Mouse (Mus musculus): Measurements from ENCODE around the gene Epx.
"Not testable (repeated sequence)": the region's sequence is repeated elsewhere in the genome, so short reads cannot be mapped to it uniquely, and the experiment has no call there.

The Epx gene

GRCm38 (mm10) chr11:87875436-87875835, at the start of gene Epx:
Epx (minus strand) TSS chr11:87875536.
- no peak for DNase-seq (ENCODE audit: low spot score)

DNA sequence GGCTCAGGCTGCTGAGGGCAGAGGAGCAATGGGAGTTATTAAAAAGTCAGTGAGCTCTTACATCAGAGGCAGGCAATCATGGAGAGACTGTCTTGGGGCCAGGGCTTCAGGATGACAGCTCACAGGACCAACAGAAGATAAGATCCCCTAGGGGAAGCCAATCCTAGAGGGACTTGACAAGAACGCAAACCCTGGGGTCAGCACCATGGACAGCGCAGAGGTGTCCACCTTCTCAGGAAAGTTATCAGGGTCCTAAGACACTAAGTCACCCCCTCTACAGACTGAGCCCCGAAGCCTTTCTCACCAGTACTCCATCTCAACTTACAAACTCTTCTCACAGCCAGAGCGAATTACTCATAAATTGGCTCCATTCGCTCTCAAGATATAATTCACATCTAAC, 45.6 kb upstream of the Epx start, which contains the start of gene Olfr464:
Gene Olfr464 (minus strand): TSS at position 2 of the 400 bp plus-strand sequence.
- no peak for DNase-seq (ENCODE audit: low spot score)

- DNase-seq (ENCODE audit: low spot score): no peak
These were observed 45.0 kb upstream of the Epx start for GRCm38 (mm10) chr11:87920301-87920700.

- no peak for DNase-seq (ENCODE audit: low spot score)
These were observed 40.7 kb upstream of the Epx start for GRCm38 (mm10) chr11:87916005-87916404.

- no peak for DNase-seq (ENCODE audit: low spot score)
These were observed 29.0 kb upstream of the Epx start for GRCm38 (mm10) chr11:87904331-87904730.

GRCm38 (mm10) chr11:87897287-87897686, 22.0 kb upstream of the Epx start, which contains the start of gene Olfr463:
Olfr463 (minus strand) TSS chr11:87897387.
- no peak for DNase-seq (ENCODE audit: low spot score)

DNA sequence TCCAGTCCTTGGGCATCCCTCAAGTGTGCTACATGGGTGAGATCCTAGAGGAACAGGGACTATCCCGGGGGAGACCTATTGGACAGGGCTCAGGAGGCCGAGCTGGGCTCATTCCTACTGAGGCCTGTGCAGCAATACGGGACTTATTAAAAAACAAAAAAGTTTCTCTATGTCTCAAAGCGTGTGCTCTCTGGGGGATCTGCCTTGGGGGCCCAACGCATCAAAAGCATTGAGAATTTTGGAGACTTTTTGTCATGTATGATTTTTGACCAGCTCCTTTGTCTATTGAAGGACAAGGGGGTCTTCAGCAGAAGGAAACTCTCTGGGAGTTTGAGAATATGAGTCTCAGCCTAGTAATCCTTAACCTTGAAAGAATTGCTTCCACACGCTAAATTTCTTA, 16.8 kb upstream of the Epx start, which contains the start of gene Olfr462:
Gene Olfr462 (minus strand): TSS at position 101 of the 400 bp plus-strand sequence.
- DNase-seq (ENCODE audit: low spot score): no peak

DNA sequence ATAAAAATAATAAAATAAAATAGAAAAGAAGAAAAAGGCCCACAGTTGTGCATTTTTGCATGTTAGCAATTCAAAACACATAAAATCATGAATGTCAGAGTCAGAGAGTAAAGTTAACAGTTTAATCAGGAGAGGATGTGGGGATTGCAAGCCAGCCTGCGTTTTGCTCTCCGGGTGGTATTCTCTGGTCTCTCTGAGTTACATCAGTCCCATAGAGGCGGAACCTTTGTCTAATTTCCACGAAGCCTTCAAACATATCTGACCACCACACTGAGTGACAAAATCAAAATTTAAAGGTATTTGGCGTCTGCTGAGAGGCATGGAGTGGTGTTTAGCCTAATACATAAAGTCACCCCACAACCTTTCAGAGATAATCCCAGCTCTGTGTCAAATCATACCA, 9.5 kb upstream of the Epx start:
- peak; percentile 52 for DNase-seq (ENCODE audit: low spot score)

- peak; percentile 9 for DNase-seq (ENCODE audit: low spot score)
These were observed 8.2 kb upstream of the Epx start for GRCm38 (mm10) chr11:87883493-87883892.

- DNase-seq (ENCODE audit: low spot score): no peak
These were observed 6.4 kb upstream of the Epx start for GRCm38 (mm10) chr11:87881714-87882113.

DNA sequence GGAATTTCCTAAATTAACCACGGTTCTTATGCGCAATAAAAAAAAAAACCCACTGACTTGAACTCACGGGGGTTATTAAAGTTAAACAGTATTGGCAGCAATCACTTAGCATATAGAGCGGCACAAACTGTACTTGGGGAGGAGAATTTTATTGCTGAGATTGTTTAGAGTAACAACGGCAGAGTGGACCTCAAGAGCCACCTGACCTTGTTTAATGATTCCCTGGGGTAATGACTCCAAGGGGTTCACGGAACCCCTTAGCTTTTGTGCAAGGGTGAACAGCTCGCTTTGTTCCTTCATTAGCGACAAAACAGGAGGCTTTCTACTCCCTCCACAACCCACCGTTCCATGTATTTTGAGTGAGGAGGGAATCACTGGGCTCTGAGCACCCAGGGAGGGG, 4.5 kb upstream of the Epx start:
- DNase-seq (ENCODE audit: low spot score): no peak

DNA sequence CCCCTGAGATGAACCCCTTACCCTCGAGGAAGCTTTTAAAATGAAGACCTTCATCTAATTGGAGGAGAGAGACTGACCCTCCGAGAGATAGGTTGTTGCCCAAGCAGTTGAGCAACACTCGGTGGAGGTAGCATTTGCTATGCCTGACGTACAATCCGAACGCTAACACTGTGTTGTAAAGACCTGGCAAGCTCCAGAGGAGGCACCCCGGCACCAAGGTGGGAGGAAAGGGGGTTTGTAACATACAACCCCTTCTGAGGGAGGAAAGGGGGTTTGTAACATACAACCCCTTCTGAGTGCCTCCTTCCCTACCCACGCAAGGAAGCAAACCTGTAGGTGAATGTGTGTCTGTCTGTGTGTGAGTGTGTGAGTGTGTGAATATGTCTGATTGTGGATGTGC, 3.6 kb downstream of the Epx start:
- DNase-seq (ENCODE audit: low spot score): no peak

- no peak for DNase-seq (ENCODE audit: low spot score)
These were observed 5.2 kb downstream of the Epx start for GRCm38 (mm10) chr11:87870096-87870495.

DNA sequence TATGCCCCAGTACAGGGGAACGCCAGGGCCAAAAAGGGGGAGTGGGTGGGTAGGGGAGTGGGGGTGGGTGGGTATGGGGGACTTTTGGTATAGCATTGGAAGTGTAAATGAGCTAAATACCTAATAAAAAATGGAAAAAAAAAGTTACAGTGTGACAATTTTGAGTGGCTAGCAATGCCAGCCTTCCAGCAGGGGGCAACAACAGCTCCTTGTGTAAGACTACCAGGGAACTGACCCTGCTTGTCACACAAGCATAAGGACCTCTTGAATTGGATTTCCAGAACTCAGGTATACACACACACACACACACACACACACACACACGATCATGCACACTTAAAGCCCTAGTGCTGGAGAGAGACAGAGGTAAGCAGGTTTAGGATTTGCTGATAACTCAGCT, 8.4 kb downstream of the Epx start:
- not testable (repeated sequence) for DNase-seq (ENCODE audit: low spot score)

DNA sequence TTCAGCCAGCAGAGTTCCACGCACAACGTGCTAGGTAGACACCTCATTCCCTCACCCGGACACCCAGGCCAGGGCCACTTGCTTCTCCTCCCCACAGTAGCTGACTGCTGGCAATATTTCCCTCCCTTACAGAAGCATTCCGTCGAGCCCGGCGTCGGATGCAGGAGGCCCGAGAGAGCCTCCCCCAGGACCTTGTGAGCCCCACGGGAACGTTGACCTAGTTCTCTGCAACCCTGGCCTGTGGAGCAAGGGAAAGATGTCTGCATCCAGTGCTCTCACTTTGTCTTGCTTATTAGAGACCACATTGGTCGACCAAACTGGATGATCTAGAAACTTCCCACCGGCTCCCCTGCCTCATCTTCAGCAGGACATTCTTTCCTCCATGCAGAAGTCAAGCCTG, 12.5 kb downstream of the Epx start:
- no peak for DNase-seq (ENCODE audit: low spot score)

GRCm38 (mm10) chr11:87860426-87860825, 14.9 kb downstream of the Epx start:
- DNase-seq (ENCODE audit: low spot score): no peak

DNA sequence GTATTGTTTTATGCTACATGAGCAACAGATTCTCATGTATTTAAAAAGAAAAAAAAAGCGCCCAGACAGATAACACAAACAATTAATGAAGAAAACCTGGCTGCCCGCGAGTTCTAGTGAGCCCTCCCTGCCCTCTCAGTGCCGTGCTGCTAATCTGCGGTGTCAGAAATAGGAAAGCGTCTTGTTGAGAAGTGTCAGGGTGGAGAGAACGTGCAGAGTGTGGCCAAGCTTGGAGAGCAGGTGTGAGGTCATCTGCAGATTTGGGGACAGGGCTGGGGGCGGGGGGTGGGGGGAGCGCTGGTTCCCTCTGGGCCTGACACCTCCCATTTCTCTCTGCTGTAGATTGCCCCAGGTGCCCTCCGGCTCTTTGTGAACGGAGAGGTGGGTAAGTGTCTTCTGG, 16.1 kb downstream of the Epx start:
- DNase-seq (ENCODE audit: low spot score): no peak

- DNase-seq (ENCODE audit: low spot score): no peak
These were observed 20.8 kb downstream of the Epx start for GRCm38 (mm10) chr11:87854550-87854949.

GRCm38 (mm10) chr11:87853597-87853954, 21.8 kb downstream of the Epx start:
- DNase-seq (ENCODE audit: low spot score): peak; percentile 19

GRCm38 (mm10) chr11:87852690-87853596, 22.4 kb downstream of the Epx start, which contains the start of gene Mks1:
Mks1 (plus strand) TSS chr11:87853215.
- peak; percentile 93 for DNase-seq (ENCODE audit: low spot score)

- no peak for DNase-seq (ENCODE audit: low spot score)
These were observed 27.5 kb downstream of the Epx start for GRCm38 (mm10) chr11:87847884-87848283.

DNA sequence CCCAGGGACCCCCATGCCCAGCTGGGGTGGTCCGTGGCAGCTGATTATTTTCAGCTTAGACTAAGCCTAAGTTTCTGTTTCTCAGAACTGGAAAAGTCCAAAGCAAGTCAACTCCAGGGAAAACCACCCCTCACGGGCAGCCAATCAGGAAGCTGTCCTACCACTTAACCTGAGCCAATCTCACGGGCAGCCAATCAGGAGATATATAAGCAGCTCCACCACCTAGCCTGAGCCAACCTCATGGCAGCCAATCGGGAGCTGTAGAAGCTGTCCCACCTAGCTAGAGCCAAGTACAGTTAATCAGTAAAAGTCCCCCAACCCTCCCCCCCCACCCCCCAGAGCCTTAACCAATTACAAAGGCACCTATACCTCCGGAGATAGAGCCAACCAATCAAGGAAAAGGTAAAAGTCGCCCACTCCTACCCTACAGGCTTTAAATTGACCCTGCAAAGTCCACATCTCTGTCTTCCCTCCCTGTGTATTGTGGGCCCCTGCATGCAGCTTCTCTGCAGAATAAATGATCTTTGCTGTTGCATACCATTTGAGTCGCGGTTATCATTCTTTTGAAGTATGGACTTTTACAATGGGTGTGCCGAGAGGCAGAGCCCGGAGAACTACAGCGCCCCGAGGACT, 28.3 kb downstream of the Epx start:
- DNase-seq (ENCODE audit: low spot score): no peak

DNA sequence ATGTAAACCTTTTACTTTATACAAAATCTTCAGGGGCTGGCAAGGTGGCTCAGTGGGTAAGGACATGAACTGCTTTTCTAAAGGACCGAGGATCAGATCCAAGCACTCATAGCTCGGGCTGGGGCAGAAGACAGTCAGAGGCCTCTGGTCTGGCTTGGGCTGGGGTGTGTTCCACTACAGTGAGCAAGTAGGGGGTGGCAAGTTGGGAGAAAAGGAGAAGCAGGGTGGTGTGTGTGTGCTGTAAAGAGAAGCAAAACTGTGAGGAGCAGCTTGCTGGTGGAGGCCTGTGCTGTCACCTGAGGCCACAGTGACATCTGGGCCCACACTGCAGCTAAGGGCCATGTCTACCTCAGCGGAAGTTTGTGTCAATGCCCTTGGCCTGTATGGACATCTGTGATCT, 33.9 kb downstream of the Epx start:
- DNase-seq (ENCODE audit: low spot score): no peak

Measured in MN1 (cell line).